Mouse (Mus musculus): ENCODE measurements around the gene Ikzf4. TPM values are rescaled to one million over a fixed set of nuclear protein-coding genes. Genes with fewer than 3 reads are reported as not detected.

Ikzf4 gene
- total and polyA plus RNA-seq, 2 experiments from 2014 or later, result 17.9 to 26.2 TPM

GRCm38 (mm10) chr10:128588136-128588535, 57.7 kb downstream of the Ikzf4 start:
- H3K27ac ChIP-seq (ENCODE audit: low read depth, low read length), result no peak overlapping the region
- peaks cover 24% of the 10 kb centered on the region for H3K27me3 ChIP-seq (ENCODE audit: insufficient read depth, low read length)
- ATAC-seq (ENCODE audit: low FRiP score) (no peak), DNase-seq (ENCODE audit: low spot score) (no peak)
- H3K36me3 ChIP-seq (ENCODE audit: insufficient read depth, low read length), result no peaks in the 10 kb centered on the region
- no peak overlapping the region for H3K4me3 ChIP-seq (ENCODE audit: low read depth, low read length)
- 12% methylated on average over 1 of the region's 1 CpGs for WGBS
- TF ChIP-seq CTCF (IDR thresholded peaks at IDR 0.05), result no peak
- H3K4me2 ChIP-seq (ENCODE audit: low read depth, low read length, poor library complexity, severe bottlenecking), result no peak overlapping the region
- no peaks in the 10 kb centered on the region for H3K9me3 ChIP-seq (ENCODE audit: low read length)
- no peak overlapping the region for H3K9ac ChIP-seq (replicated peaks; ENCODE audit: low read length, poor library complexity, severe bottlenecking)
- peaks cover 6% of the 10 kb centered on the region; the same call in 1 of the 2 replicates for H3K4me1 ChIP-seq (ENCODE audit: insufficient read depth, low read length)

DNA sequence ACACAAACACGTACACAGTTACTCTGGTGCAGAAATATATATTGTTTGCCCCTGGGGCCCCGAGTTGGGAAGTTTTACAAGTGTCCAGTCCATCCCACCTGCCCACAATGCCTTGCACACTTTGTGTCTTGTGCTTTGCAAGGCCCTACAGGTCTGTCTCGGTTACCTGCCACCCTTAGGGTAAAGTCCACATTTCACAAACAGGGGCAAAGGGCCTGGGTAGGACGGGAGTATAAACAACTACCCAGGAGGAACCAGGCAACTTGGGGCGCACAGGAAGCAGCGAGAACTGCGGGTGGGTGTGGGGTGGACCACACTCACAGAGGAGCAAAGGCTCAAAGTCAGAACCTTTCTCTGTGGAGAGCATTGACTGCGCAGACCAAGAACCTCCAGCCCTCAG, 58.1 kb downstream of the Ikzf4 start:
- H3K9ac ChIP-seq (replicated peaks; ENCODE audit: low read length, poor library complexity, severe bottlenecking), result no peak overlapping the region
- H3K4me2 ChIP-seq (ENCODE audit: low read depth, low read length, poor library complexity, severe bottlenecking), result no peak overlapping the region
- peaks cover 24% of the 10 kb centered on the region for H3K27me3 ChIP-seq (ENCODE audit: insufficient read depth, low read length)
- no peak overlapping the region for H3K27ac ChIP-seq (ENCODE audit: low read depth, low read length)
- WGBS, result 61% methylated on average over 8 of the region's 8 CpGs
- no peak overlapping the region for H3K4me3 ChIP-seq (ENCODE audit: low read depth, low read length)
- no peak for TF ChIP-seq CTCF (IDR thresholded peaks at IDR 0.05)
- ATAC-seq (ENCODE audit: low FRiP score), result no peak
- peaks cover 6% of the 10 kb centered on the region; the same call in 1 of the 2 replicates for H3K4me1 ChIP-seq (ENCODE audit: insufficient read depth, low read length)
- no peaks in the 10 kb centered on the region for H3K9me3 ChIP-seq (ENCODE audit: low read length)
- no peaks in the 10 kb centered on the region for H3K36me3 ChIP-seq (ENCODE audit: insufficient read depth, low read length)
- no peak for DNase-seq (ENCODE audit: low spot score)

GRCm38 (mm10) chr10:128587120-128587519, 58.7 kb downstream of the Ikzf4 start:
- H3K36me3 ChIP-seq (ENCODE audit: insufficient read depth, low read length), result no peaks in the 10 kb centered on the region
- ATAC-seq (ENCODE audit: low FRiP score), result no peak
- no peak overlapping the region for H3K4me2 ChIP-seq (ENCODE audit: low read depth, low read length, poor library complexity, severe bottlenecking)
- no peak for DNase-seq (ENCODE audit: low spot score)
- H3K4me1 ChIP-seq (ENCODE audit: insufficient read depth, low read length), result peaks cover 6% of the 10 kb centered on the region; the same call in 1 of the 2 replicates
- 67% methylated on average over 4 of the region's 4 CpGs for WGBS
- no peak for TF ChIP-seq CTCF (IDR thresholded peaks at IDR 0.05)
- H3K9ac ChIP-seq (replicated peaks; ENCODE audit: low read length, poor library complexity, severe bottlenecking), result no peak overlapping the region
- H3K27ac ChIP-seq (ENCODE audit: low read depth, low read length), result no peak overlapping the region
- H3K4me3 ChIP-seq (ENCODE audit: low read depth, low read length), result no peak overlapping the region
- H3K9me3 ChIP-seq (ENCODE audit: low read length), result no peaks in the 10 kb centered on the region
- peaks cover 24% of the 10 kb centered on the region for H3K27me3 ChIP-seq (ENCODE audit: insufficient read depth, low read length)

DNA sequence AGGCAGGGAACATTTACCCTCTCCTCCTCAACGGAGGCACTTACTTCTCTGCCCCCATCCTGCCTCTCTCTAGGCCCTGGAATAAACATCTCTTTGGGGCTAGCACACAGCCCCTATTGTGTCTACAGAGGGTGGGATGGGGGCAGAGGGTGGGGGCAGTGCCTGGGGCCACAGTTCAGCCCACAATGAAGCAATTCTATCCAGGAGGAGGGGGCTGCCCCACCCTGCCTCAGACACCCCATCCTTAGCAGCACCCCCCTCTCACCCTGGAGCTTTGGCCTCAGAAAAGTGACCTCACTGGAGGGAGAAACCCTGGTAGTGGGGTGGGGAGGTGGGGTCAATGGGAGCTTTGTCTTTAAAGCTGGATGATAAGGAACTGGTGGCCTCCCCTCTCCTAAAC, 59.2 kb downstream of the Ikzf4 start:
- Histone ChIP-seq H3K9ac (replicated peaks; ENCODE audit: low read length, poor library complexity, severe bottlenecking) (no peak overlapping the region), H3K4me2 (ENCODE audit: low read depth, low read length, poor library complexity, severe bottlenecking) (no peak overlapping the region), H3K9me3 (ENCODE audit: low read length) (no peaks in the 10 kb centered on the region), H3K4me3 (ENCODE audit: low read depth, low read length) (no peak overlapping the region), H3K27ac (ENCODE audit: low read depth, low read length) (no peak overlapping the region), H3K36me3 (ENCODE audit: insufficient read depth, low read length) (no peaks in the 10 kb centered on the region), H3K27me3 (ENCODE audit: insufficient read depth, low read length) (peaks cover 24% of the 10 kb centered on the region), H3K4me1 (ENCODE audit: insufficient read depth, low read length) (peaks cover 6% of the 10 kb centered on the region; the same call in 1 of the 2 replicates)
- TF ChIP-seq CTCF (IDR thresholded peaks at IDR 0.05), result no peak
- 8% methylated on average over 1 of the region's 1 CpGs for WGBS
- DNase-seq (ENCODE audit: low spot score) (no peak), ATAC-seq (ENCODE audit: low FRiP score) (no peak)

DNA sequence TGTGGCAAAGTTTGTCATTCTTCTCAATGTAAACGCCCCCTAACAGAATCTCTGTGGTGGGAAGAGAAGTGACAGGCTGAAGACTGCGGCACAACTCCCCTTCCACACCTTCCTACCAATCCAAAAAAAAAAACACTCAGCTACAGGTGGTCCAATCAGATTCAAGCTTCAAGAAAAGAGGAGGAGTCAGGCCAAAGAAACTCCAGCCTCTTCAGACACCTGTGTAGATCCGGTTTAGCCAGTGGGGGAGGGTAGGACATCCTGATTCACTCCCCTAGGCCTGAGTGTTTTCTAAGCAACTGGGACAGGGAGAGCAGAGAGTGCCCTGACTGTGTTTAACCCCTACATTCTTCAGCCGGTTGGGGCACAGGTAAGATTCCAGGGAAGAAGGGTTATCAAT, 61.4 kb downstream of the Ikzf4 start:
- H3K9ac ChIP-seq (replicated peaks; ENCODE audit: low read length, poor library complexity, severe bottlenecking), result no peak overlapping the region
- no peak for TF ChIP-seq CTCF (IDR thresholded peaks at IDR 0.05)
- WGBS, result 11% methylated on average over 4 of the region's 4 CpGs
- H3K27me3 ChIP-seq (ENCODE audit: insufficient read depth, low read length), result peaks cover 21% of the 10 kb centered on the region
- no peaks in the 10 kb centered on the region for H3K36me3 ChIP-seq (ENCODE audit: insufficient read depth, low read length)
- no peak for DNase-seq (ENCODE audit: low spot score)
- ATAC-seq (ENCODE audit: low FRiP score), result no peak
- H3K9me3 ChIP-seq (ENCODE audit: low read length), result no peaks in the 10 kb centered on the region
- H3K27ac ChIP-seq (ENCODE audit: low read depth, low read length), result no peak overlapping the region
- H3K4me1 ChIP-seq (ENCODE audit: insufficient read depth, low read length), result peaks cover 3% of the 10 kb centered on the region; the same call in 1 of the 2 replicates
- H3K4me2 ChIP-seq (ENCODE audit: low read depth, low read length, poor library complexity, severe bottlenecking), result no peak overlapping the region
- H3K4me3 ChIP-seq (ENCODE audit: low read depth, low read length), result no peak overlapping the region

GRCm38 (mm10) chr10:128583644-128584043, 62.1 kb downstream of the Ikzf4 start:
- H3K27me3 ChIP-seq (ENCODE audit: insufficient read depth, low read length), result peaks cover 13% of the 10 kb centered on the region
- no peak for DNase-seq (ENCODE audit: low spot score)
- H3K9me3 ChIP-seq (ENCODE audit: low read length), result no peaks in the 10 kb centered on the region
- no peak overlapping the region for H3K4me2 ChIP-seq (ENCODE audit: low read depth, low read length, poor library complexity, severe bottlenecking)
- TF ChIP-seq CTCF (IDR thresholded peaks at IDR 0.05), result no peak
- 33% methylated on average over 7 of the region's 7 CpGs for WGBS
- no peak overlapping the region for H3K4me3 ChIP-seq (ENCODE audit: low read depth, low read length)
- no peak for ATAC-seq (ENCODE audit: low FRiP score)
- no peaks in the 10 kb centered on the region for H3K36me3 ChIP-seq (ENCODE audit: insufficient read depth, low read length)
- no peak overlapping the region for H3K27ac ChIP-seq (ENCODE audit: low read depth, low read length)
- no peaks in the 10 kb centered on the region for H3K4me1 ChIP-seq (ENCODE audit: insufficient read depth, low read length)
- H3K9ac ChIP-seq (replicated peaks; ENCODE audit: low read length, poor library complexity, severe bottlenecking), result no peak overlapping the region

Small RNAs within 50 kb of the gene (microRNA-seq; reads per million reads assigned to microRNA genes)
- gene Mir6917 (ENCODE audit: borderline number of aligned reads), result not detected

Other genes starting within 250 kb of the Ikzf4 start
- 0.16 and 0.61 TPM in 2 replicates for gene Slc39a5, start 244.8 kb downstream of the Ikzf4 start, total RNA-seq (2014; rRNA removed)
- gene Slc39a5, start 244.8 kb downstream of the Ikzf4 start, polyA plus RNA-seq (2015; fragmentation: Nextera tagmentation; extraction: Ambion mirVana), result 0.16 and 0.27 TPM in 2 replicates
- 63.1 and 82.0 TPM in 2 replicates for gene Nabp2, start 234.5 kb downstream of the Ikzf4 start, total RNA-seq (2014; rRNA removed)
- 145 and 157 TPM in 2 replicates for gene Nabp2, start 234.5 kb downstream of the Ikzf4 start, polyA plus RNA-seq (2015; fragmentation: Nextera tagmentation; extraction: Ambion mirVana)
- 94.3 and 103 TPM in 2 replicates for gene Rnf41, start 234.3 kb downstream of the Ikzf4 start, total RNA-seq (2014; rRNA removed)
- gene Rnf41, start 234.3 kb downstream of the Ikzf4 start, polyA plus RNA-seq (2015; fragmentation: Nextera tagmentation; extraction: Ambion mirVana), result 91.6 and 93.8 TPM in 2 replicates
- 216 and 233 TPM in 2 replicates for gene Smarcc2, start 186.7 kb downstream of the Ikzf4 start, total RNA-seq (2014; rRNA removed)
- gene Smarcc2, start 186.7 kb downstream of the Ikzf4 start, polyA plus RNA-seq (2015; fragmentation: Nextera tagmentation; extraction: Ambion mirVana), result 129 and 143 TPM in 2 replicates
- gene Myl6, start 151.8 kb downstream of the Ikzf4 start, total RNA-seq (2014; rRNA removed), result 648 and 715 TPM in 2 replicates
- 946 and 1,057 TPM in 2 replicates for gene Myl6, start 151.8 kb downstream of the Ikzf4 start, polyA plus RNA-seq (2015; fragmentation: Nextera tagmentation; extraction: Ambion mirVana)
- gene Myl6b, start 147.3 kb downstream of the Ikzf4 start, total RNA-seq (2014; rRNA removed), result 24.6 and 28.6 TPM in 2 replicates
- 4.9 and 5.4 TPM in 2 replicates for gene Myl6b, start 147.3 kb downstream of the Ikzf4 start, polyA plus RNA-seq (2015; fragmentation: Nextera tagmentation; extraction: Ambion mirVana)
- 16.2 and 16.6 TPM in 2 replicates for gene Esyt1, start 120.1 kb downstream of the Ikzf4 start, total RNA-seq (2014; rRNA removed)
- gene Esyt1, start 120.1 kb downstream of the Ikzf4 start, polyA plus RNA-seq (2015; fragmentation: Nextera tagmentation; extraction: Ambion mirVana), result 7.3 and 7.4 TPM in 2 replicates
- 20.6 and 30.3 TPM in 2 replicates for gene Zc3h10, start 98.2 kb downstream of the Ikzf4 start, total RNA-seq (2014; rRNA removed)
- gene Zc3h10, start 98.2 kb downstream of the Ikzf4 start, polyA plus RNA-seq (2015; fragmentation: Nextera tagmentation; extraction: Ambion mirVana), result 12.0 and 12.5 TPM in 2 replicates
- gene Rpl41, start 96.7 kb downstream of the Ikzf4 start, total RNA-seq (2014; rRNA removed), result 772 and 807 TPM in 2 replicates
- gene Rpl41, start 96.7 kb downstream of the Ikzf4 start, polyA plus RNA-seq (2015; fragmentation: Nextera tagmentation; extraction: Ambion mirVana), result 2,464 and 2,473 TPM in 2 replicates
- gene Pa2g4, start 80.0 kb downstream of the Ikzf4 start, total RNA-seq (2014; rRNA removed), result 78.0 and 82.4 TPM in 2 replicates
- 107 and 110 TPM in 2 replicates for gene Pa2g4, start 80.0 kb downstream of the Ikzf4 start, polyA plus RNA-seq (2015; fragmentation: Nextera tagmentation; extraction: Ambion mirVana)
- gene Erbb3, start 56.3 kb downstream of the Ikzf4 start, total RNA-seq (2014; rRNA removed), result 1.1 and 1.2 TPM in 2 replicates
- 0.21 and 0.33 TPM in 2 replicates for gene Erbb3, start 56.3 kb downstream of the Ikzf4 start, polyA plus RNA-seq (2015; fragmentation: Nextera tagmentation; extraction: Ambion mirVana)
- gene Rps26, start 19.2 kb downstream of the Ikzf4 start, total RNA-seq (2014; rRNA removed), result 1,580 and 1,646 TPM in 2 replicates
- gene Rps26, start 19.2 kb downstream of the Ikzf4 start, polyA plus RNA-seq (2015; fragmentation: Nextera tagmentation; extraction: Ambion mirVana), result 382 and 398 TPM in 2 replicates
- gene Suox, start 28.1 kb upstream of the Ikzf4 start, total RNA-seq (2014; rRNA removed), result 11.5 and 15.7 TPM in 2 replicates
- 8.9 and 11.8 TPM in 2 replicates for gene Suox, start 28.1 kb upstream of the Ikzf4 start, polyA plus RNA-seq (2015; fragmentation: Nextera tagmentation; extraction: Ambion mirVana)
- gene Rab5b, start 50.3 kb upstream of the Ikzf4 start, total RNA-seq (2014; rRNA removed), result 129 and 131 TPM in 2 replicates
- gene Rab5b, start 50.3 kb upstream of the Ikzf4 start, polyA plus RNA-seq (2015; fragmentation: Nextera tagmentation; extraction: Ambion mirVana), result 112 and 115 TPM in 2 replicates
- 0.76 and 3.4 TPM in 2 replicates for gene Pmel, start 58.2 kb upstream of the Ikzf4 start, total RNA-seq (2014; rRNA removed)
- gene Pmel, start 58.2 kb upstream of the Ikzf4 start, polyA plus RNA-seq (2015; fragmentation: Nextera tagmentation; extraction: Ambion mirVana), result 1.0 and 1.1 TPM in 2 replicates
- gene Cdk2, start 59.0 kb upstream of the Ikzf4 start, total RNA-seq (2014; rRNA removed), result 7.8 and 11.1 TPM in 2 replicates
- gene Cdk2, start 59.0 kb upstream of the Ikzf4 start, polyA plus RNA-seq (2015; fragmentation: Nextera tagmentation; extraction: Ambion mirVana), result 8.7 and 10.7 TPM in 2 replicates
- gene Dgka, start 98.9 kb upstream of the Ikzf4 start, total RNA-seq (2014; rRNA removed), result 4.5 and 7.5 TPM in 2 replicates
- 4.9 and 5.1 TPM in 2 replicates for gene Dgka, start 98.9 kb upstream of the Ikzf4 start, polyA plus RNA-seq (2015; fragmentation: Nextera tagmentation; extraction: Ambion mirVana)
- 54.9 and 60.1 TPM in 2 replicates for gene Pym1, start 101.9 kb upstream of the Ikzf4 start, total RNA-seq (2014; rRNA removed)
- gene Pym1, start 101.9 kb upstream of the Ikzf4 start, polyA plus RNA-seq (2015; fragmentation: Nextera tagmentation; extraction: Ambion mirVana), result 48.0 and 52.2 TPM in 2 replicates
- 1.3 and 1.8 TPM in 2 replicates for gene Mmp19, start 144.9 kb upstream of the Ikzf4 start, total RNA-seq (2014; rRNA removed)
- gene Mmp19, start 144.9 kb upstream of the Ikzf4 start, polyA plus RNA-seq (2015; fragmentation: Nextera tagmentation; extraction: Ambion mirVana), result 0.29 and 0.54 TPM in 2 replicates
- gene Dnajc14, start 158.1 kb upstream of the Ikzf4 start, total RNA-seq (2014; rRNA removed), result 31.4 and 39.4 TPM in 2 replicates
- gene Dnajc14, start 158.1 kb upstream of the Ikzf4 start, polyA plus RNA-seq (2015; fragmentation: Nextera tagmentation; extraction: Ambion mirVana), result 34.6 and 37.7 TPM in 2 replicates
- 18.6 and 21.8 TPM in 2 replicates for gene Tmem198b, start 158.4 kb upstream of the Ikzf4 start, total RNA-seq (2014; rRNA removed)
- 17.1 and 18.9 TPM in 2 replicates for gene Tmem198b, start 158.4 kb upstream of the Ikzf4 start, polyA plus RNA-seq (2015; fragmentation: Nextera tagmentation; extraction: Ambion mirVana)
- gene Sarnp, start 171.3 kb upstream of the Ikzf4 start, total RNA-seq (2014; rRNA removed), result 30.7 and 36.8 TPM in 2 replicates
- gene Sarnp, start 171.3 kb upstream of the Ikzf4 start, polyA plus RNA-seq (2015; fragmentation: Nextera tagmentation; extraction: Ambion mirVana), result 120 and 126 TPM in 2 replicates
- 6.9 and 11.1 TPM in 2 replicates for gene Ormdl2, start 175.7 kb upstream of the Ikzf4 start, total RNA-seq (2014; rRNA removed)
- 15.0 and 15.6 TPM in 2 replicates for gene Ormdl2, start 175.7 kb upstream of the Ikzf4 start, polyA plus RNA-seq (2015; fragmentation: Nextera tagmentation; extraction: Ambion mirVana)
- 16.9 and 22.4 TPM in 2 replicates for gene Gdf11, start 245.7 kb upstream of the Ikzf4 start, total RNA-seq (2014; rRNA removed)
- gene Gdf11, start 245.7 kb upstream of the Ikzf4 start, polyA plus RNA-seq (2015; fragmentation: Nextera tagmentation; extraction: Ambion mirVana), result 6.5 and 7.5 TPM in 2 replicates